Mouse (Mus musculus): Measurements from ENCODE around the gene Nol12. TPM values are rescaled to one million over a fixed set of nuclear protein-coding genes. Genes with fewer than 3 reads are reported as not detected.
A peak's percentile ranks its signal among the peaks of the same experiment; 100 is the strongest.

The Nol12 gene
- polyA plus RNA-seq, 1 experiment from 2014 or later, result 57.4 TPM

- no peaks in the 10 kb centered on the region; the same call in 1 of the 2 replicates for H3K27me3 ChIP-seq
- 34% methylated on average over 8 of the region's 8 CpGs for WGBS
Measured at GRCm38 (mm10) chr15:78901422-78901789, 33.3 kb upstream of the Nol12 start.

GRCm38 (mm10) chr15:78903243-78903642 is 31.5 kb upstream of the Nol12 start:
- H3K4me3 ChIP-seq, result no peak overlapping the region
- H3K9me3 ChIP-seq, result no peaks in the 10 kb centered on the region
- peaks cover 15% of the 10 kb centered on the region for H3K4me1 ChIP-seq
- H3K27ac ChIP-seq (replicated peaks), result no peak overlapping the region
- no peak overlapping the region for H3K9ac ChIP-seq (replicated peaks)
- WGBS, result 2% methylated on average over 2 of the region's 2 CpGs
- H3K4me2 ChIP-seq (replicated peaks), result no peak overlapping the region
- H3K36me3 ChIP-seq, result no peaks in the 10 kb centered on the region
- peak; percentile 15; the same call in 1 of the 2 replicates for ATAC-seq (replicated peaks)
- no peaks in the 10 kb centered on the region; the same call in 1 of the 2 replicates for H3K27me3 ChIP-seq

More at GRCm38 (mm10) chr15:78901422-78901789, 33.3 kb upstream of the Nol12 start:
- no peak overlapping the region for H3K4me2 ChIP-seq (replicated peaks)
- H3K9ac ChIP-seq (replicated peaks), result no peak overlapping the region
- H3K36me3 ChIP-seq, result no peaks in the 10 kb centered on the region
- no peaks in the 10 kb centered on the region for H3K9me3 ChIP-seq
- no peak overlapping the region for H3K4me3 ChIP-seq
- no peak for ATAC-seq (replicated peaks)
- peaks cover 15% of the 10 kb centered on the region for H3K4me1 ChIP-seq
- H3K27ac ChIP-seq (replicated peaks), result no peak overlapping the region

DNA sequence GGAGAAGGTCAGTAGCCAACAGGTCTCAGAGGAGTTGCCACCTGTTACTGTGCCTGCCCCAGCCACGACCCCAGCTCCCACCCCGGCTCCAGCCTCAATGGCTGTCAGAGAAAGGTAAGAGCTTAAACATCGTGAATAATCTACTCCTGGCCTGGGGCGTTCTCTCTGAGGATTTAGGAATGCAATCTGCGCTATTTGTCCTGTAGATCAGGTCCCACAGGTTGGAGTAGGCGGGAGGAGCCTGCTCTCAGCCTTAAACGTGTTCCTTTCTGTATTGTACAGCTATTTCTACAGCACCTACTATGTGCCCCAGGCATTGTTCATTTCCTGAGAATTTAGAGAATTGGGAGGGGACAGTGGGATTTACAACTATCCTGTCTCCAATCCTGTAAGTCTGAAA is 26.3 kb upstream of the Nol12 start:
- H3K27me3 ChIP-seq, result no peaks in the 10 kb centered on the region
- no peak for ATAC-seq (replicated peaks)
- no peak overlapping the region for H3K9ac ChIP-seq (replicated peaks)
- H3K27ac ChIP-seq (replicated peaks), result no peak overlapping the region
- H3K4me2 ChIP-seq (replicated peaks), result no peak overlapping the region
- H3K9me3 ChIP-seq, result no peaks in the 10 kb centered on the region
- H3K4me1 ChIP-seq, result peaks cover 5% of the 10 kb centered on the region
- no peaks in the 10 kb centered on the region for H3K36me3 ChIP-seq
- 85% methylated on average over 7 of the region's 7 CpGs for WGBS
- no peak overlapping the region for H3K4me3 ChIP-seq

- Histone ChIP-seq H3K4me2 (replicated peaks) (no peak overlapping the region), H3K27ac (replicated peaks) (no peak overlapping the region), H3K4me3 (no peak overlapping the region), H3K9ac (replicated peaks) (no peak overlapping the region), H3K27me3 (no peaks in the 10 kb centered on the region), H3K9me3 (no peaks in the 10 kb centered on the region), H3K4me1 (peaks cover 6% of the 10 kb centered on the region), H3K36me3 (no peaks in the 10 kb centered on the region)
- no peak for ATAC-seq (replicated peaks)
- WGBS, result 92% methylated on average over 8 of the region's 8 CpGs
Measured at GRCm38 (mm10) chr15:78908982-78909381, 25.8 kb upstream of the Nol12 start.

DNA sequence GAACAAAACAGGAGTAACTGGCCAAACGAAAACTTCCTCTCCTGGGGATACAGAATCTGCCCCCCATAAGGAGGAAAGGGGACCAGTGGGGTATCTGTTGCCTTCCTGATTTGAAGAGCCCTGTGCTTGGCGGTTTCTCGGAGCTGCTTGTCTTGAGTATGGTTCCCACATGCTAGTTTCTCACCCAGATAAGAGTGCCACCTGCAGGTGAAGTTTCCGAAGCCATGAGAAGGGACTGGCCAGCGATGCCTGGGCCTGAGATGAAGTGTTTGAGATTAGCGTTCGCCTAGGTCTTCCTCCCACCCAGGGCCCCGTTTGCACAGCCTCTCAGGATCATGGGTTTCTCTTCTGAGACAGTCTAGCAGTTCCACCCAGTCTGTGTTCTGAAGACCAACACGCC is 22.7 kb upstream of the Nol12 start:
- no peak for ATAC-seq (replicated peaks)
- Histone ChIP-seq H3K27me3 (no peaks in the 10 kb centered on the region), H3K9me3 (no peaks in the 10 kb centered on the region), H3K4me3 (no peak overlapping the region), H3K4me1 (peaks cover 31% of the 10 kb centered on the region), H3K9ac (replicated peaks) (no peak overlapping the region), H3K27ac (replicated peaks) (no peak overlapping the region), H3K4me2 (replicated peaks) (no peak overlapping the region), H3K36me3 (no peaks in the 10 kb centered on the region)
- WGBS, result 29% methylated on average over 9 of the region's 9 CpGs

GRCm38 (mm10) chr15:78913632-78914090 is 21.1 kb upstream of the Nol12 start, which contains the start of gene Pdxp:
TSS of gene Pdxp (plus strand) at chr15:78913919.
- Histone ChIP-seq H3K4me1 (peaks cover 37% of the 10 kb centered on the region), H3K27me3 (no peaks in the 10 kb centered on the region), H3K36me3 (peaks cover 5% of the 10 kb centered on the region; the same call in 1 of the 2 replicates), H3K4me2 (replicated peaks) (peak within 1 kb of the TSS; percentile 70), H3K9me3 (no peaks in the 10 kb centered on the region), H3K4me3 (peak within 1 kb of the TSS; percentile 67), H3K9ac (replicated peaks) (peak within 1 kb of the TSS; percentile 74), H3K27ac (replicated peaks) (peak within 1 kb of the TSS; percentile 95)
- WGBS, result under 1% methylated on average over 50 of the region's 51 CpGs
- ATAC-seq (replicated peaks), result peak; percentile 96

DNA sequence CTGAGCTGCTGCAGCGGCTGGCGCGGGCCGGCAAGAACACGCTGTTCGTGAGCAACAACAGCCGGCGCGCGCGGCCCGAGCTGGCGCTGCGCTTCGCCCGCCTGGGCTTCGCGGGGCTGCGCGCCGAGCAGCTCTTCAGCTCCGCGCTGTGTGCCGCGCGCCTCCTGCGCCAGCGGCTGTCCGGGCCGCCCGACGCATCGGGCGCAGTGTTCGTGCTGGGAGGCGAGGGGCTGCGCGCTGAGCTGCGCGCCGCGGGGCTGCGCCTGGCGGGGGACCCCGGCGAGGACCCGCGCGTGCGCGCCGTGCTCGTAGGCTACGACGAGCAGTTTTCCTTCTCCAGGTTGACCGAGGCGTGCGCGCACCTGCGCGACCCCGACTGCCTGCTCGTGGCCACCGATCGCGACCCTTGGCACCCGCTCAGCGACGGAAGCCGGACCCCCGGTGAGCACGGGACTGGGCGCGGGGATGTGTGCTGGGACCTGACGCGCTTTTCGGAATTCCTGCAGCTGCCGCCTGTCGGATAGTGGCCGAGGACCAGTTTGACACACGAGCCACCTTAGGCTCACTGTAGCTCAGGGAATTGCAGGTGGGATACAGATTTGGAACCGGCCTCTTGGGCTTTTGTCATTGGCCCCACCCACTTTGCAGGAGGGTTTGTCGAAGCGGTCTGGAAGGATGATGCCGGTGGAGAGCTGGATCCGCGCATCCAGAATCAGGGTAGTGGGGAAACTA is 20.5 kb upstream of the Nol12 start:
- peaks cover 37% of the 10 kb centered on the region for H3K4me1 ChIP-seq
- H3K9me3 ChIP-seq, result no peaks in the 10 kb centered on the region
- H3K4me2 ChIP-seq (replicated peaks), result peak overlapping the region; percentile 70
- peak; percentile 77 for ATAC-seq (replicated peaks)
- peak overlapping the region; percentile 67 for H3K4me3 ChIP-seq
- peaks cover 10% of the 10 kb centered on the region for H3K36me3 ChIP-seq
- WGBS, result under 1% methylated on average over 87 of the region's 87 CpGs
- H3K9ac ChIP-seq (replicated peaks), result peak overlapping the region; percentile 74
- peak overlapping the region; percentile 95 for H3K27ac ChIP-seq (replicated peaks)
- H3K27me3 ChIP-seq, result no peaks in the 10 kb centered on the region

GRCm38 (mm10) chr15:78914823-78915659 is 19.7 kb upstream of the Nol12 start:
- Histone ChIP-seq H3K27me3 (no peaks in the 10 kb centered on the region), H3K4me3 (peak overlapping the region; percentile 67), H3K4me2 (replicated peaks) (peak overlapping the region; percentile 70), H3K9me3 (no peaks in the 10 kb centered on the region), H3K4me1 (peaks cover 37% of the 10 kb centered on the region), H3K36me3 (peaks cover 18% of the 10 kb centered on the region), H3K9ac (replicated peaks) (peak overlapping the region; percentile 74), H3K27ac (replicated peaks) (peak overlapping the region; percentile 95)
- ATAC-seq (replicated peaks), result no peak
- 44% methylated on average over 8 of the region's 8 CpGs for WGBS

- WGBS, result 7% methylated on average over 8 of the region's 8 CpGs
- H3K9ac ChIP-seq (replicated peaks), result peak overlapping the region; percentile 74
- H3K4me1 ChIP-seq, result peaks cover 37% of the 10 kb centered on the region
- H3K9me3 ChIP-seq, result no peaks in the 10 kb centered on the region
- H3K36me3 ChIP-seq, result peaks cover 18% of the 10 kb centered on the region
- H3K4me3 ChIP-seq, result peak overlapping the region; percentile 67
- peak overlapping the region; percentile 71 for H3K27ac ChIP-seq (replicated peaks)
- no peaks in the 10 kb centered on the region for H3K27me3 ChIP-seq
- peak overlapping the region; percentile 70 for H3K4me2 ChIP-seq (replicated peaks)
- peak; percentile 24 for ATAC-seq (replicated peaks)
Measured at GRCm38 (mm10) chr15:78915660-78916017, 19.1 kb upstream of the Nol12 start.

DNA sequence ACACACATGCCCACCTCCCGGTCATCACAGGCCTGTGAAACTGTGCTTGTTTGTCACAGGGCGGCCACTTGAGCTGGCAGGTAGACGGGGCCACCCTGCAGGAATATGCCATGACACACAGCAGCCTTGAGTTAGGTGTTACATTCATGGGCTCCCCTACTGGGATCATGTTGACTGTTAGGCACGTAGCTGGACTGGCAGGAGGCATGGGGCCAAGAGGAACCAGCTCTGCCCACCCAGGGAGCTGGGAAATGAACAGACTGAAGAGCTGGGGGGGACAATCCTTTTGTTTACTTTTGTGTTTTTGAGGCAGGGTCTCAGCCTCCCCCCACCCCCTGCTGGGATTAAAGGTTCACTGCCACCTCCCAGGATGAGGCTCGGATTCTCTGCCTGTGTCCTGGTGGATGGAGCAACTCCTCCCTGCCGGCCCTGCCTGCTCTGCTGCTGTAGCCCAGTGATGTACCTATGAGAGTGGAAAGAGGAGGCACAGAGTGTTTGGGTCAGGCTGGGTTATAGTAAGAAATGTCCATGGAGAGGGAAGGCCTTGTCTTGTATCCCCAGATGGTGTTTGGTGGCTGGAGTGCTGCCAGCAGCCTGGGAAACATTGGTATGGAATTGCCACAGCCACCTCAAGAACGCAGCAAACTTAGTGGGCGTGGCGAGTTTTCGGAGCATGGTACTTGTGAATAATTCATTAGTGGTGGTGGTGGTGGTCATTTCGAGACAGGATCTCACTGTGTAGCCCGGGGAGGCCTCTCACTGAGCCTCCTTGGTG is 18.5 kb upstream of the Nol12 start:
- H3K4me1 ChIP-seq, result peaks cover 37% of the 10 kb centered on the region
- H3K9me3 ChIP-seq, result no peaks in the 10 kb centered on the region
- no peaks in the 10 kb centered on the region for H3K27me3 ChIP-seq
- H3K36me3 ChIP-seq, result peaks cover 18% of the 10 kb centered on the region
- ATAC-seq (replicated peaks), result no peak
- peak overlapping the region; percentile 71 for H3K27ac ChIP-seq (replicated peaks)
- peak overlapping the region; percentile 67 for H3K4me3 ChIP-seq
- WGBS, result 32% methylated on average over 12 of the region's 12 CpGs
- H3K4me2 ChIP-seq (replicated peaks), result peak overlapping the region; percentile 70
- peak overlapping the region; percentile 74 for H3K9ac ChIP-seq (replicated peaks)

GRCm38 (mm10) chr15:78918126-78918525 is 16.6 kb upstream of the Nol12 start:
- Histone ChIP-seq H3K4me3 (no peak overlapping the region), H3K36me3 (peaks cover 18% of the 10 kb centered on the region), H3K9me3 (no peaks in the 10 kb centered on the region), H3K4me2 (replicated peaks) (no peak overlapping the region), H3K27me3 (no peaks in the 10 kb centered on the region), H3K4me1 (peaks cover 35% of the 10 kb centered on the region), H3K9ac (replicated peaks) (no peak overlapping the region), H3K27ac (replicated peaks) (no peak overlapping the region)
- 93% methylated on average over 23 of the region's 23 CpGs for WGBS
- ATAC-seq (replicated peaks), result no peak

Measured in forebrain, embryonic 15.5 days (tissue).